Mouse (Mus musculus) brain, embryonic 14.5 days (tissue): ENCODE data around the gene 5330417C22Rik.

Experiments used
- CTCF ChIP-seq: fragments of 200-500 bp; IDR thresholded peaks from 2 replicates; pipeline ENCODE4 v1.5.1; 2012; ENCODE audit warnings: inconsistent platforms, mild to moderate bottlenecking, moderate library complexity, borderline replicate concordance; ENCODE audit not compliant: insufficient read depth, insufficient read length; ENCODE audit errors: extremely low read depth
- POLR2A ChIP-seq: fragments of 200-500 bp; IDR thresholded peaks from 2 replicates; pipeline ENCODE4 v1.6.1; 2012; ENCODE audit warnings: mild to moderate bottlenecking, inconsistent platforms, borderline replicate concordance; ENCODE audit not compliant: poor library complexity, insufficient read depth, insufficient read length, severe bottlenecking; ENCODE audit errors: extremely low read depth

DNA sequence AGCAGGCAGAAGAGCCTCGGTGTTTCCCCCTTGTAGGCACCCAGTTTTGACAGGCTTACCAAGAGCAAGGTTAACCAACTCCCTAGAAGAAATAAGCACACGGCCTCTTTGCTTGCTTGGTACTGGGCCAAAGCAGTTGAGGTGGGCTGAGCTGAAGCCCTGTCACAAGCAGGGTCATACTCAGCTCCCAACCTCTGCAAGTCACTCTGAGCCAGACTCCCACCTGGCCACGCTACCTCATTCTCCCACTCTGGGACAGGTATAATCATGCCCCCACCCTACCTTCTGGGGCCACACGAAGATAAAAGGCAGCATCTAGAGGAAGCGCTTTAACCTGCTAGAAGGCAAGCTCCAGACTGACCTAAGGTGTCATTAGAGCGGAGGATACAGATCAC lies 110.7 kb downstream of the 5330417C22Rik start:
- TF ChIP-seq POLR2A (no peak), CTCF (no peak)
